Mouse (Mus musculus): ENCODE measurements at regions not wholly inside any gene's neighbourhood (a gene's known extent, or its start where the extent isn't known, plus 50 kb on each side); places are given as distances from the start of the nearest gene placed in this dataset.

- 29% methylated on average over 11 of the region's 11 CpGs for WGBS
- peak; percentile 92 for DNase-seq
- H3K4me3 ChIP-seq (ENCODE audit: insufficient read depth, low read depth, low read length): no peak overlapping the region
- peak overlapping the region; percentile 82 for H3K27ac ChIP-seq (ENCODE audit: insufficient read depth, low read depth, low read length)
- no peaks in the 10 kb centered on the region for H3K36me3 ChIP-seq (ENCODE audit: control insufficient read depth, insufficient read depth, low read length)
- H3K27me3 ChIP-seq (replicated peaks; ENCODE audit: control insufficient read depth, insufficient read depth, low read length): no peaks in the 10 kb centered on the region
- peaks cover 17% of the 10 kb centered on the region for H3K4me1 ChIP-seq (ENCODE audit: control insufficient read depth, insufficient read depth, low read length)
- TF ChIP-seq CTCF (conservative IDR thresholded peaks at IDR 0.05; ENCODE audit: insufficient read depth, insufficient read length, low read depth, low read length) (no peak), POLR2A (IDR thresholded peaks at IDR 0.05; ENCODE audit: low read depth, low read length) (no peak)
Observed at GRCm38 (mm10) chr17:84037580-84038304, 150.0 kb downstream of the Zfp36l2 start.

GRCm38 (mm10) chr17:84036056-84036455 is 151.7 kb downstream of the Zfp36l2 start:
- DNase-seq: no peak
- TF ChIP-seq POLR2A (IDR thresholded peaks at IDR 0.05; ENCODE audit: low read depth, low read length) (no peak), CTCF (conservative IDR thresholded peaks at IDR 0.05; ENCODE audit: insufficient read depth, insufficient read length, low read depth, low read length) (no peak)
- Histone ChIP-seq H3K36me3 (ENCODE audit: control insufficient read depth, insufficient read depth, low read length) (no peaks in the 10 kb centered on the region), H3K27me3 (replicated peaks; ENCODE audit: control insufficient read depth, insufficient read depth, low read length) (no peaks in the 10 kb centered on the region), H3K4me3 (ENCODE audit: insufficient read depth, low read depth, low read length) (no peak overlapping the region), H3K27ac (ENCODE audit: insufficient read depth, low read depth, low read length) (no peak overlapping the region), H3K4me1 (ENCODE audit: control insufficient read depth, insufficient read depth, low read length) (peaks cover 17% of the 10 kb centered on the region)
- WGBS: 81% methylated on average over 6 of the region's 6 CpGs

GRCm38 (mm10) chr17:84034801-84035200 is 152.9 kb downstream of the Zfp36l2 start:
- no peak for DNase-seq
- Histone ChIP-seq H3K27ac (ENCODE audit: insufficient read depth, low read depth, low read length) (no peak overlapping the region), H3K36me3 (ENCODE audit: control insufficient read depth, insufficient read depth, low read length) (no peaks in the 10 kb centered on the region), H3K4me3 (ENCODE audit: insufficient read depth, low read depth, low read length) (no peak overlapping the region), H3K27me3 (replicated peaks; ENCODE audit: control insufficient read depth, insufficient read depth, low read length) (no peaks in the 10 kb centered on the region), H3K4me1 (ENCODE audit: control insufficient read depth, insufficient read depth, low read length) (peaks cover 17% of the 10 kb centered on the region)
- TF ChIP-seq CTCF (conservative IDR thresholded peaks at IDR 0.05; ENCODE audit: insufficient read depth, insufficient read length, low read depth, low read length): no peak
- no peak for TF ChIP-seq POLR2A (IDR thresholded peaks at IDR 0.05; ENCODE audit: low read depth, low read length)
- 91% methylated on average over 1 of the region's 1 CpGs for WGBS

- Histone ChIP-seq H3K27me3 (replicated peaks; ENCODE audit: control insufficient read depth, insufficient read depth, low read length) (no peaks in the 10 kb centered on the region), H3K4me3 (ENCODE audit: insufficient read depth, low read depth, low read length) (no peak overlapping the region), H3K36me3 (ENCODE audit: control insufficient read depth, insufficient read depth, low read length) (no peaks in the 10 kb centered on the region), H3K27ac (ENCODE audit: insufficient read depth, low read depth, low read length) (no peak overlapping the region), H3K4me1 (ENCODE audit: control insufficient read depth, insufficient read depth, low read length) (peaks cover 3% of the 10 kb centered on the region)
- 87% methylated on average over 8 of the region's 8 CpGs for WGBS
- no peak for DNase-seq
- no peak for TF ChIP-seq POLR2A (IDR thresholded peaks at IDR 0.05; ENCODE audit: low read depth, low read length)
- TF ChIP-seq CTCF (conservative IDR thresholded peaks at IDR 0.05; ENCODE audit: insufficient read depth, insufficient read length, low read depth, low read length): no peak
Observed at GRCm38 (mm10) chr17:84032441-84032840, 155.3 kb downstream of the Zfp36l2 start.

GRCm38 (mm10) chr17:84031833-84032232 is 155.9 kb downstream of the Zfp36l2 start:
- Histone ChIP-seq H3K36me3 (ENCODE audit: control insufficient read depth, insufficient read depth, low read length) (no peaks in the 10 kb centered on the region), H3K4me1 (ENCODE audit: control insufficient read depth, insufficient read depth, low read length) (no peaks in the 10 kb centered on the region), H3K27me3 (replicated peaks; ENCODE audit: control insufficient read depth, insufficient read depth, low read length) (no peaks in the 10 kb centered on the region), H3K27ac (ENCODE audit: insufficient read depth, low read depth, low read length) (no peak overlapping the region), H3K4me3 (ENCODE audit: insufficient read depth, low read depth, low read length) (no peak overlapping the region)
- no peak for DNase-seq
- no peak for TF ChIP-seq CTCF (conservative IDR thresholded peaks at IDR 0.05; ENCODE audit: insufficient read depth, insufficient read length, low read depth, low read length)
- no peak for TF ChIP-seq POLR2A (IDR thresholded peaks at IDR 0.05; ENCODE audit: low read depth, low read length)
- WGBS: 71% methylated on average over 4 of the region's 4 CpGs

GRCm38 (mm10) chr17:84031381-84031780 is 156.4 kb downstream of the Zfp36l2 start:
- Histone ChIP-seq H3K36me3 (ENCODE audit: control insufficient read depth, insufficient read depth, low read length) (no peaks in the 10 kb centered on the region), H3K4me1 (ENCODE audit: control insufficient read depth, insufficient read depth, low read length) (no peaks in the 10 kb centered on the region), H3K27ac (ENCODE audit: insufficient read depth, low read depth, low read length) (no peak overlapping the region), H3K27me3 (replicated peaks; ENCODE audit: control insufficient read depth, insufficient read depth, low read length) (no peaks in the 10 kb centered on the region), H3K4me3 (ENCODE audit: insufficient read depth, low read depth, low read length) (no peak overlapping the region)
- peak; percentile 31 for DNase-seq
- 72% methylated on average over 6 of the region's 6 CpGs for WGBS
- TF ChIP-seq CTCF (conservative IDR thresholded peaks at IDR 0.05; ENCODE audit: insufficient read depth, insufficient read length, low read depth, low read length) (no peak), POLR2A (IDR thresholded peaks at IDR 0.05; ENCODE audit: low read depth, low read length) (no peak)

GRCm38 (mm10) chr17:84030699-84031098 is 157.0 kb downstream of the Zfp36l2 start:
- Histone ChIP-seq H3K4me3 (ENCODE audit: insufficient read depth, low read depth, low read length) (no peak overlapping the region), H3K36me3 (ENCODE audit: control insufficient read depth, insufficient read depth, low read length) (no peaks in the 10 kb centered on the region), H3K27me3 (replicated peaks; ENCODE audit: control insufficient read depth, insufficient read depth, low read length) (no peaks in the 10 kb centered on the region), H3K4me1 (ENCODE audit: control insufficient read depth, insufficient read depth, low read length) (no peaks in the 10 kb centered on the region), H3K27ac (ENCODE audit: insufficient read depth, low read depth, low read length) (no peak overlapping the region)
- TF ChIP-seq POLR2A (IDR thresholded peaks at IDR 0.05; ENCODE audit: low read depth, low read length) (no peak), CTCF (conservative IDR thresholded peaks at IDR 0.05; ENCODE audit: insufficient read depth, insufficient read length, low read depth, low read length) (0 out of 2 replicates have a peak, but pooled peaks have one; percentile 26)
- DNase-seq: no peak
- 89% methylated on average over 5 of the region's 5 CpGs for WGBS
